Mouse (Mus musculus) regulatory T cell (primary cell): ENCODE data around the gene Zfp94.

ENCODE experiments used
- in situ Hi-C: fragments of 300-600 bp; cut with MboI, MseI; formaldehyde crosslinking; loops from one replicate; pipeline ENCODE4 v1.15.1; 2025; ENCODE audit warnings: high pct_unique_total_duplicates

The Zfp94 gene

DNA sequence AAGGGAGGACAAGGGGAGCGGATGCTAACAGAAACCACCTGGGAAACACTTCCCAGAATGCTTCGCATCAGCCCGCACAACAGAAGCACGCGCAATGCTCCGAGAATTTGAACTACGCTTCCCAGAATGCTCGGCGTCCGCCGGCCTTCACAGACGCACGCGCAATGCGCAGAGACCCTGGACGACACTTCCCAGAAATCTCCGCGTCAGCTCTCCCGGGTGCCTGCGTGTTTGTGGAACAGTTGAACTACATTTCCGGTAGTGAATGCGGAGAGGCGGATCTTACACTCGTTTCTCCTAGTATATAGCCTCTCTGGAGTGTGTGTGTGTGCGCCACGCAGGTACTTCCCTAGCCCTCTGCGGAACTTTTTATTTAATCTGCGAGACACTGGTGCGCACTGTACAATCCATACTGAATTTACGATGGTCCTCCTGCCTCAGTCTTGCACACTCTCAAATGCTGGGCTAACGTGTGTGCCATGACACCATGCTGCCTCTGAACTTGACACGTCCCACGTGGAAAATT lies at the start of gene Zfp94:
TSS of gene Zfp94 (minus strand) at position 100 of the 526 bp plus-strand sequence.
- in situ Hi-C loops = no loop called here

DNA sequence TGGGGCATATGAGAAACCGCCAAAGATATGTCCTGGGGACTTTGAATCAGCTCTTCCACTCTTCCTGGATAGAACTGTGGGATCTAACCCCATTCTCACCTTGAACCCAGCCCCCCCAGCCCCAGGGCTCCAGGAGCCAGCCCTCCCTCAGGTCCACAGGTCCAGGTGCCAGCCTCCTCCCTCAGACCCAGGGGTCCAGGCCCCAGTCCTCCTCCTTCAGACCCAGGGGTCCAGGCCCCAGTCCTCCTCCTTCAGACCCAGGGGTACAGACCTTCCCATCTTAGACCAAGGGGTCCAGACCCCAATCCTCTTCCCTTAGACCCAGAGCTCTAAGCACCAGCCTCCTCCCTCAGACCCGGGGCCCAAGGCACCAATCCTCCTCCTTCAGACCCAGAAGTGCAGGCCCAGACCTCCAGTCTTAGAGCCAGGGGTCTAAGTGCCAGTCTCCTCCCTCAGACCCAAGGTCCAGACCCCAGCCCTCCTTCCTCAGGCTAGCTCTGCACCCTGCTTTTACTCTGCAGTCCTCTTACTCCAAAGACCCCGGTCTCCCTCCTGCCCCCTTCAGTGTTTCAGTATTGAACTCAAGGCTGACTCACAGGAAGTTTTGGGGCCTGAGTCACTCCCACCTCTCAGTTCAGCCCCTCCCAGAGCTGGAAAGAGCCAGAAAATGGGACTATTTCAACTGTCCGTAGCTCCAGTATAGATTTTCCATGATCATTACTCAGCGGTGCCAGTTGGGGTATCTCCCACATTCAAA lies 49.0 kb upstream of the Zfp94 start:
- in situ Hi-C loops = loop anchor here (5.0 kb wide), 1 partner anchor 92 kb away; no protein-coding TSS in a partner anchor

DNA sequence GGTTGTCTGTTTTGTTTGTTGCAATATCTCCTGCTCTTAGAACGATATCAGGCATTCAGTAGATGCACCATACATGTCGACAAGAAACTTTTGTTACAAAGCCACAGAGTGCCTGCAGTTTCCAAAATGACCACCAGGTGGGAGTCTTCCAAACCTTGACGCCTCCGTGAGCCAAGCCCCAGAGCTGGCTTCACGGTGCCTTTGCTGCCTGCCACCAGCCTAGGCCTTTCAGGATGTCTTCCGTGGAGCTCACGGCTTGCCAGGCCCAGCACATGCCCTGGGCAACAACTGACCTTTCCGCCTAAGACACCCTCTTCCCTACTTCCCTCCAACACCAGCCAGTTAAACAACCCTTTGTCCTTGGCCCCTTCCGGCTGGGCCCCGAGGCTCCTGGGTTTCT lies 48.4 kb upstream of the Zfp94 start:
- in situ Hi-C loops = loop anchor here (5.0 kb wide), 1 partner anchor 92 kb away; no protein-coding TSS in a partner anchor

DNA sequence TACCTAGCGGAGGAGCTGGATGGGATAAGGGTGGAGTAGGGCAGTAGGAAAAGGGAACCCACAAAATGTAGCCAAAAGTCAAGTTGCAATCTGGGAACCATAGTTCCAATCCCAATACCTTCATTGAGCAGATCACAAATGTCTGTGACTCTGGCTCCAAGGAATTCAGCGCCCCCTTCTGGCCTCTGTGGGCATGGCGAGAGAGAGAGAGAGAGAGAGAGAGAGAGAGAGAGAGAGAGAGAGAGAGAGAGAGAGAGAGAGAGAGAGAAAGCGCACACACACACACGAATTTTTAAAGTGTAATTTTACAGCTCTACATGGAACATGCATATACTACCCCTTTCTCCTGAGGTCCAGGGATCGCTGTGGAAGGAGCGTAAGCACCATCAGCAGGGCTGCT lies 46.8 kb upstream of the Zfp94 start:
- in situ Hi-C loops = no loop called here

DNA sequence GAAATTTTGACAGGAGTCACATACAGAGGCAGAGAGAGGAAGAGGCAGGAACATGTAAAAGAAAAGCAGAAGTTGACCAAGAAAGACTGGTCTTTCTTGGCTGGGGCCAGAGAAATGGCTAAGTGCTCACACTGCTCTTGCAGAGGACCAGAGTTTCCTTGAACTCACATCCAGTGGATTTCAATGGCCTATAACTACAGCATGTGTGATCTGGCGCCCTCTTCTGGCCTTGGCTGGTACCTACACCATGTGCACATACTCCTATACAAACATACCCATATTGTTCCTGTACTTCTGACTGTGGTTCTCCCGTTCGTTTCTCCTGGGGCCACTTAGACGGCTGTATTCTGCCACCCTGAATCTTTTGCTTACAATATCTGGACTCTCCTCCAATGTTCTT lies 44.5 kb upstream of the Zfp94 start:
- in situ Hi-C loops = no loop called here

DNA sequence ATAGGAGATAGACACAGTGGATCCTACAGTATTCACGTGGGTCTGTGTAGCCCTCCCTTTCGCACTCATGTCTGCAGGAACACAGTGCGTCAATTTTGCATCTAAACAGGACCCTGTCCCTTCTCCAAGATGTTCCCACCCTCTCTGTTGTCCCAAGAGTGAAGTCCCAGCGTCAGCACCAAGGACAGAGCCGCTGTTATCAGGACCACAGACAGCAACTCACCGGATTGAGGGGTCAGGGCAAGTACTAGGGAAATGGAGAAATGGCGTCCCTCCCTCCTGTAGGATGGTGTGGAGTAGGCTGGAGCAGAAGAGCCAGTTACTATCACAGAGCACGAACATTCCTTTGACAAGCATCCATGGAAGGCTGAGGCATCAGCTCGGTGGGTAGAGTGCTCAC lies 42.8 kb upstream of the Zfp94 start:
- in situ Hi-C loops = loop anchor here (10.0 kb wide), 1 partner anchor 396 kb away; no protein-coding TSS in a partner anchor

DNA sequence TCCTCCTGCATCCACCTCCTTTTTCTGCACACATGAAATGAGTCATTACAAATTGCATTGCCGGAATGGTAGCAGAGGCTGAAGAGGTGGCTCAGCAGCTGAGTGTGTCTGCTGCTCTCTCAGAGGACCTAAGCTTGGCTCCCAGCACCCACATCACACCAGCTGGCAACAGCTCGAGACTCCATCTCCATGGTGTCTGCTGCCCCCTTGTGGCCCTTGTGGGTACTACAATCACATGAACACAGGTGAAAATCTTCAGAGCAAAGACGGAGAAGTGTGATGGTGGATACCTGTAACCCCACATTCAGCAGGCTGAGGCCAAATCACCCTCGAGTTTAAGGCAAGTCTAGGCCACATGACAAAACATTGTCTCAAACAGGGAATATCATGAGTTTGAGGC lies 41.4 kb upstream of the Zfp94 start:
- in situ Hi-C loops = loop anchor here (10.0 kb wide), 1 partner anchor 397 kb away; no protein-coding TSS in a partner anchor

DNA sequence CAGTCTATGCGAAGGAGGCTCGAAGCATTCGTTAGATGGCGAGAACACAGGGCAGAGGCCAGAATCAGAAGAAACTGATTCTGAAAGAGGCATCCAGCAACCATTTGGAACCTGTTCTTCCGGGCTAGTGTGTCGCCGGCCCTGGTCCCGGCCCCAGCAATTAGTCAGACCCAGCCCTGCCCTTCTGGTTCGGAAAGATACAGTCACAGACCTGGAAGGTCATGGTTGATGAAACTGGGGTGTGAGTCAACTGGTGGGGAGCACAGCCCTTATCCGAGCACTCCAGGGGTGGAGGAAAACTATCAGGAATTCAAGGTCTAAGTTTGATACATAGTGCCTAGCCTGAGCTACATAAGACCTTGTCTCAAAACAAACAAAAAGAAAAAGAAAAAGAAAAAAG lies 39.6 kb upstream of the Zfp94 start:
- in situ Hi-C loops = loop anchor here (10.0 kb wide), 1 partner anchor 399 kb away; no protein-coding TSS in a partner anchor

DNA sequence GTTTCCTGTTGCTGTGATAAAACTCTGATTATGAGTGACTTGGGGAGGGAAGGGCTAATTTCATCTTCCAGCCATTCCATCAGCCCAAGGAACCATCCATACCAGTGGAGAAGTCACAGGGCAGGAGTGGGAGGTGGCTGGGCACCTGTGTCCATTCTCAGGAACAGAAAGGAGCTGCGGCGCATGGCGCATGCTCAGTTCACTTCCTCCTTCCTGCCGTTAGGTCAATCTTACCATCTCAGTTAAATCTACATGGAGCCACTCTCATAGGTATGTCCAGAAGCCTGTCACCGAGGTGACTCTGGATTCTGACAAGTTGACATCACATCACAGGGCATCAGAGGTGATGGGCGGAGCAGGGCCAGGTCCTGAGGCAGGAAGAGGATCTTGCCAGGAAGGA lies 39.2 kb upstream of the Zfp94 start:
- in situ Hi-C loops = loop anchor here (10.0 kb wide), 1 partner anchor 399 kb away; no protein-coding TSS in a partner anchor

DNA sequence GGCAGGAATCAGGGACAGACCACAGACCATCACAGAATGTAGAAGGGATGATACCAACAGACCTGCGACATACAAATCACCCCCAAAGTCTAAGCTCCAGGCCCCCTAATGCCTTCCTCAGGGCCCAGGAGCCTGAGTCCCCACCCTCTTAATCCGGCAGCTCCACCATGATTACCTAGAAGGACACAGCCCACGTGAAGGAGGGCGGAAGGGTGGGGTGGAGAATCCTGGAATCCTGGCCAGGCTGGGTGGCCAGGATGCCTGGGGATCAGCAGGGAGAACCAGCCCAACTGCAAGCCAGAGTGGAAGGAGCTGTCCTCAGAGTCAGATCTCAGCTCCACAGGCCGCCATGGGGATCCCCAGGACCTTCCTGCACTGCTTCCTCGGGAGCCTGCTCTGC lies 32.4 kb upstream of the Zfp94 start, which contains the start of gene Lypd5:
TSS of gene Lypd5 (plus strand) at position 301 of the 400 bp plus-strand sequence.
- in situ Hi-C loops = no loop called here

DNA sequence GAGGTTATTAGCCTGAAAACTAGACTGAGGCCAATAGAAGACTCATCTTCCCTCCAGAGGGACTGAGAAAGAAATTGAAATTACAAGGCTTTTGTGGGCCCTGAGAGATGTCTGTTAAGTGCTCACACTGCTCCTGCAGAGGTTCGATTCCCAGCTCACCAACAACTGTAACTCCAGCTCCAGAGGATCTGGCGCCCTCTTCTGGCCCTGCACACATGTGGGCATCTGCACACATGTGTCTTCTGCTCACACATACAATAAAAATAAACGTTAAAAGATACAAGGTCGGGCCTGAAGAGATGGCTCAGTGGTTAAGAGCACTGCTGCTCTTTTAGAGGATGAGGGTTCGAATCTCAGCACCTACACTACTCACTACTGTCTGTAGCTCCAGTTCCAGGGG lies 30.0 kb upstream of the Zfp94 start:
- in situ Hi-C loops = no loop called here

DNA sequence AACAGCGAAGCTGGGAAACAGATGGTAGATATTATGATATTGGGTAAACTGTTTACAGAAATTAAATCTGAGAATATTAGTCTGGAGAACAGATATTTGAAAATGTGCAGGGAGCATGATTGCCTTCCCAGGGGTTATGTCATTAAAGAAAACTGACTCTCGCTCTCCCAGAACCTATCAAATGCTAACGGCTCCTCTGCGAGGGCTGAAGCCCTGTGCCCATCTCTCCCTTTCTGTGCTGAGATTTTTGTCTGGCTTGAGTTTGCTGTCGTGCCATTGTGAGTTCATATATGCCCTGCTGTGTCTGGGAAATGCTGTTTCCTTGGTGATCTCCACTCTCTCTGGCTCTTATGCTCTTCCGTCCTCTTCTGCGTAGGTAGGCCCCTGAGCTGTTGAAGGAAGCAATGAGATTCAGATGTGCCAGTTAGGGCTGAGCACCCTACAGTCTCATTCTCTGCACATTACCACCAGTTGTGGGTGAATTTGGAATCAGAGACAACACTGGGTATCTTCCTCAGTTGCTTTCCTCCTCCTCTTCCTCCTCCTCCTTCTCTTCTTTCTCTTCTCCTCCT lies 27.3 kb upstream of the Zfp94 start:
- in situ Hi-C loops = no loop called here

DNA sequence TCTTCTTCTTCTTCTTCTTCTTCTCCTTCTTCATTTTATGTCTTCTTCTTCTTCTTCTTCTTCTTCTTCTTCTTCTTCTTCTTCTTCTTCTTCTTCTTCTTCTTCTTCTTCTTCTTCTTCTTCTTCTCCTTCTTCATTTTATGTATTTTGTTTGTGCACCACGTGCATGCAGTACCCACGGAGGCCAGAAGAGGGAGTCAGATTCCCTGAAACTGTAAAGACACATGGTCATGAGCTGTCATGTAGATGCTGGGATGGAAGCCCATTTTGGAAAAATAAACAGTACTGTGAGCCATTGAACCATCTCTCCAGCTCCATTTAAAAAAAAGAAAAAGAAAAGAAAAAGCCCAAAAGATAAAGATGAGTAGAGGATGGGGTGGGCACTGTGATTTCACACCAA lies 21.8 kb upstream of the Zfp94 start:
- in situ Hi-C loops = no loop called here

DNA sequence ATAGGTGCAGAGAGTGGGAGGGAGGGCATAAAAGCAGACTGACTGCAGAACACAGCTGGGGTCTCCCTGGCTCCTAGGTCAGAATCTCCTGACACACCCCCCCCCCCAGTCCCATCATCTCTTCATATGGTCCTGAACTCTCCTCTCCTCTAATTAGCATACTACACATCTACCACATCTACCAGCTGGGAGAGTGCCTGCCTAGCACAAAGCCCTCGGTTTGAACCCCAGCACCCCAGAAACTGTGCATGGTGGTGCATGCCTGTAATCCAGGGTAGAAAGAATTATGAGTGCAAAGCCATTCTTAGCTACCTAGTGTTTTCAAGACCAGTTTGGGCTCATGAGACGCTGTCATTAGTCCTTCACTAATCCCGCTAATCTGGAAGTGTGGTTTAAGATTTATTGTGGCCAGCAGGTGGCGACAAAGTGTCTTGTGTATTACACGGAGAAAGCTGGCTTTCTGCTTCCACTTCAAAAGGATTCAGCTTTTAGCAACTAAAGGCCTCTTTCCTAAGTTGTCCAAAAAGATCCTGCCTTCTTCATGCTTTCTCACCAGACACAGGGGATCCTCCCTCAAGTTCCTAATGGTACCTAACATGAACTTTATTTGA lies 19.3 kb upstream of the Zfp94 start:
- in situ Hi-C loops = no loop called here

DNA sequence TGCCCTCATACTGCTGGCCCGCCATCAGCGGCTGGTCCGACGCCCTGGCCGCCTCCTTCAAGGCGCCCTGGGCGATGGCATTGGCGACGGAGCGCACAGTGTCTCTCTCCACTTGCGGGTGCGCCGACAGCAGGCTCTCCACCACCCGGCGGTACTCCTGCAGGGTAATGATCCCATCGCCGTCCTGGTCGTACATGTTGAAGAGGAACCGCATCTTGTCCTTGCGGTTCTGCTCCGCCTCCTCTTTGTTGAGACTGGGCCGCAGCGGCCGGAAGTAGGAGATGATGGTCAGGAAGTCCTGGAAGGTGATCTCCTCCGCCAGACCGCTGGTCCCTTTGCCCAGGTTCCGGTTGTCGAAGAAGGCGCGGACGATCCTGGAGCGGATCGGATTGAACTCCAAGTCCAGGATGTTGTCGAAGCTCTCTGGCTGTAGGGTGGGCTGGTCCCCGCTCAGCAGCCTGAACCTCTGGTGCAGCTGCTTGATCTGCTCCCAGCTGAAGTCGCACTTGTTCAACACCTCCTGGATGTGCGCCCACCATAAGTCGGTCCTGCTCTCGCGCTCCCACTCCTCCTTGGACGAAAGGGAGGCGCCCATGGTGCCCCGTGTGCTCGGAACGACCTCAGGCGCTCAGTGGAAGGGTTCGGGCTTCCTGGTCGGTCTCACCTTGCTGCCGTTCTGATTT lies 17.0 kb upstream of the Zfp94 start, which contains the start of gene Tescl:
TSS of gene Tescl (minus strand) at position 633 of the 683 bp plus-strand sequence.
- in situ Hi-C loops = no loop called here

DNA sequence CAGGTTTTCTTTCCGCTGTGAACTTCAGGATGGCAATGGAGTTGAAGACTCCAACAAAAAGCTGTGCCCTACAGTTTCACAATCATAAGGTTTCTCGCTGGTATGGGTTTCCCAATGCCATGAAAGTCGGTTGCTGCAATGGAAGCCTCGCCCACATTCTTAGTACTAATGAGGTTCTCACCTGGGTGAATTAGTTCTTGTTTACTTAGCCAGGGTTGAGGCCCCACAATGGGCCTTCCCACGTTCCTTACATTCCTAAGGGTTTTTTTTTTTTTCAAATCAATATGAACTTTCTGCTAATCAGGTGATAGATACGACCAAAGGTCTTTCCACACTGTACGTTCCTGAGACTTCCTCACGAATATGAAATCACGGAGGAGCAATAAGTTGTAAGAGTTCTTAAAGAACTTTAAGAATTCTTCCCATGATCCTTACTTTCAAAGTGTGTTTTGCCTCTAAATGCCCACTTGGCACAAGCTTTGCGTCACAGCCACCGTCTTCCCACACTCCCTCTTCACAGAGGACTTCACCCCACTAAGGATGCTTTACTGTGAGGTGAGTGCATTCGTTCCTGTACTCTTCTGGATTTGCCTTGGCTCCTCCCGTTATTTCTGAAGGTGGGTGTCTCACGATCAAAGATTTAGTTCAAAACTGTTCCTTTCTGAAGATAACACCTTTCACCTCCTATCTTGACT lies 11.0 kb upstream of the Zfp94 start:
- in situ Hi-C loops = no loop called here

DNA sequence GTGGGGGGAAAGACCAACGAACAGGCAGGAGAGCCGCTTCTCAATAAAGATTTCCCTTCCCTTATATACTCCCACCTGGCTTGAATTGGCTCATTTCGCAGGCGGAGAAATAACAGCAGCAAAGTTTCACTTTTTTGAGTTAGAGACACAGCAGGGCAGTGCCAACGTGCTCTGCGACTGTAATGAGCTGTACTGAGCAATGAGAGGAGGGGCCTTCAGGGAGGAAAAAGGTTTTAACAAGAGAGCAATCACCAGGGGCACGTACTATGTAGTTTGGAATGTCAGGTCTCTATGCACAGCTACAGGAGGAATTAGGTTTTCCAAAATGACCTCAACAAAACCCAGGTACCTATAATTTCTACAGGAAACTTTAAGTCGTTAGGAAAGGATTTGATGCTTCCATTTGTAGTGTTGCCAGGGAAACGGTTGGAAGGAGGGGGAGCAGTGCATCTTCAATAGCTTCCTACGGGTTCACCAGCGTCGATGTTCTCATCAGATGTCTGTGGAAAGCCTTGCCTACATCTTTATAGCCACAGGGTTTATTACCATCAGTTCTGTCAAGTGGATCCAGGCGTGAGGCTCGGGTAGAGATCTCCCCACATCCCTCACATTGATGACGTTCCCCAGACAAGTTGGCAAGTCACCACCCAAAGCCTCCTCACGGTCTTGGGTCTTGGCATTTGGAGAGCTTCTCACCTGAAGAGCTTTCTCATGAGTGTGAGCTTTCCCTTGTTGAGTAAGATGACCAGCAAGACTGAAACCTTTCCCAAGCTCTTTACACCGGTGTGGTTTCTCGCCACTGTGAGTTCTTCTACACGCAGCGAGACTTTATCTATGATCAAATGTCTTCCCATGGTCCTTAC lies 10.0 kb upstream of the Zfp94 start:
- in situ Hi-C loops = no loop called here

DNA sequence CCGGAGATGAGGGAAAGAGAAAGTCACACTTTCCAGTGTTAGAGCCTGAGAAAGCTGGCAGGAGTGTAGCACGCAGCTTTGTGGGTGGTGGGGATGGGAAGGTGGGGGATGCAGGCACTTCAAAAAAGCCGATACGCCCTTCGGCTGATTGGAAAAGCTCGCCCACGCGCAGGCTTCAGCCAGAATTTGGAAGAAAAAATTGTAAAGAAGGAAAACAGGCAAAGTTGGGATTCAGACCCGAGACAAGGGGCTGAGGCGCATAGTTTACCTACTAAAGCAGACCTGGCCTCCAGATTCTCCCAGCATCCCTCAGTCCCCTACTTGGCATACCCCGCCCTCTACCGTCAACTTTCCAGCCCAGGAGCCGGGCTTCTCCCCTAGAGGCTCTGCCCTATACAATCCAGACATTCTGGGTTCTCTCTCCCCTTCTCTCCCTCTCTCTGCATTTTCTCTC lies 9.2 kb upstream of the Zfp94 start:
- in situ Hi-C loops = no loop called here

DNA sequence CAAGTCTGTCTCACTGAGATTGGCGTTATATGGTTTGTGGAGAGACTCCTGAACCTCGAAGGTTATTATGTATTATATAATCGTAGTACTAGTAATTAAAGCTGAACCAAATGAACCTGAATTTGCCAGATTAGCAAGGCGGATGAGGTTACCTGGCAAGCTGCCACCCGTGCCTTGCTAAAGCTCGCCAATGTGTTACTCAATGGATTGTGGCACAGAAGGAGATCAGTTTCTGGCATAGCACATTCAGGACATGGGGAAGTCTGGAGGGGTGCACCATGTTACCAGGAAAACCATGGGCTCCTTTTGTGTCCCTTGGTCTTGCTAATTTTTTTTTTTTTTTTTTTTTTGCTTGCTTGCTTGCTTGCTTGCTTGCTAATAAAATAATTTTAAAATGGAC lies 8.7 kb upstream of the Zfp94 start:
- in situ Hi-C loops = no loop called here

DNA sequence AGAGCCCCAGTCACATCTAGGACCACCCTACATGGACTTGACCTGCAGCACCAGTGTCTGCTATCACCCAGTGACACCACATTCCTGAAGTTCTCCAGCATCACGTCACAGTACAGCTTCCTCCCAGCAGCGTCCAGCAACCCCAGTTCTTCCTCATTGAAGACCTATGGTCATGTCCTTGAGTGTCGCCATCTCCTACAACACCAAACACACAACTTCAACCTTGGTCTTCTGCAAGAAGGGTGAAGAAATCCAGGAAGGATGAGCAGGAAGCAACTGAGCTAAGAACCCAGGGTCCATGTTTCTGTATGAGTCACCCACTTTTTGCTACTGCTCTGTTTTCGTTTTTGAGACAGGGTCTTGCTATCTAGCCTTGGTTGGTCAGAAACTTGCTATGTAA lies 6.1 kb upstream of the Zfp94 start:
- in situ Hi-C loops = no loop called here
